In the genomic region with DNA sequence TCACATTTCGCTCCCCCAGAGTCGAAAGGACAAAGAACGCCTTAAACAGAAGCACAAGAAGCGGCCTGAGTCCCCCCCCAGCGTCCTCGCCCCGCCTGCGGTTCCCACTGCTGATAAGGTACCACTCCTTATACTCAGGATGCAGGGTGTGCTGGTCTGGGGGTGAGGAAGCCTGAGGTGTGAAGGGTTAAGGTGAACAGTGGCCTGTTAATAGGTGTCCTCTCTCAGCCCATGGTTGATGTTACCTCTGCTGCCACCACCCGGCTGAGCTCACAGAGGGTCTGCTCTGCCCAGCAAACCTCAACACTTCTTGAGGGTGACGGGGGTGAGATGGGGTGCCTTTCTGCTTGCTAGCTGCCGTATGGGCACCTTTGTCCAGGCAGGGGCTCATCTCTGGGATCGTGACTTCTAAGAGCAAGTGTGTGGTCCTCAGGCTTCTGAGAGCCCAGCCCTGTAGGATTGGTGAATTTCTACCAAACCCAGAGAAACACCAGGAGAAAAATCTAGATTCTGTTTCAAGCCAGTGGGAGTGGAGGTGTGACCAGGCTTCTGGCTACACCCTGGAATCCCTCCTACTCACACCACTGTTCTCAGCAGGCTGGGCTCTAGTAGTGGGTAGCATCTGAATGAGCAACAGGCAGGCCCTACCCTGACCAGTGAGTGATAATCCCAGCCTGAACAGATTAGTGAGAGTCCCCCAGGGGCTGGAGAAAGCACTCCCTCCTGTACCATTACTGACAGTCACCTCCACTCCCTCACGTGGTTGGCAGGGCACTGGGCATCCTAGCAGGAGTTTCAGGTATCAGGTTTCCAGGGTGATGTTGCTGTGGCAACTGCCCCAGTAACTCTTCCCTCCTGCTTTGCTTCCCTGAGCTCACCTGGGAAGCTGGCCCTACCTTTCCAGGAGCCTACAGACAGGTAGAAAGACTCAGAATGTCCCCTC, we compare ENCODE assay signal across 8 mouse cellular contexts. TPM values are rescaled to one million over a fixed set of nuclear protein-coding genes. Genes with fewer than 3 reads are reported as not detected.
DNase-seq lines count a peak whose midpoint lies in the region; ATAC-seq lines count a peak whose summit lies in the region.

No protein-coding gene starts in this region.

- peak overlapping the region; percentile 47 for H3K4me3 ChIP-seq in heart, embryonic 10.5 days
- H3K4me3 ChIP-seq in lung, embryonic 15.5 days = no peak overlapping the region
- H3K4me3 ChIP-seq in embryonic facial prominence, embryonic 12.5 days = no peak overlapping the region
- H3K4me3 ChIP-seq in hindbrain, embryonic 13.5 days = no peak overlapping the region

- WGBS in heart, embryonic 10.5 days = 26% methylated on average over 13 of the region's 13 CpGs
- 39% methylated on average over 13 of the region's 13 CpGs for WGBS in lung, embryonic 15.5 days
- 60% methylated on average over 13 of the region's 13 CpGs for WGBS in embryonic facial prominence, embryonic 12.5 days
- WGBS in hindbrain, embryonic 13.5 days = 75% methylated on average over 13 of the region's 13 CpGs

- 0 out of 2 replicates have a peak overlapping the region, but pooled peaks have one; percentile 20 for H3K9ac ChIP-seq in lung, embryonic 15.5 days
- no peak overlapping the region for H3K9ac ChIP-seq in embryonic facial prominence, embryonic 12.5 days
- H3K9ac ChIP-seq in hindbrain, embryonic 13.5 days = peak overlapping the region; percentile 8; the same call in 1 of the 2 replicates

- peak overlapping the region; percentile 5; the same call in 1 of the 2 replicates for H3K4me2 ChIP-seq in lung, embryonic 15.5 days
- H3K4me2 ChIP-seq in embryonic facial prominence, embryonic 12.5 days (replicated peaks) = no peak overlapping the region
- no peak overlapping the region for H3K4me2 ChIP-seq in hindbrain, embryonic 13.5 days

- peaks cover 42% of the 10 kb centered on the region for H3K4me1 ChIP-seq in heart, embryonic 10.5 days
- H3K4me1 ChIP-seq in lung, embryonic 15.5 days = peaks cover 32% of the 10 kb centered on the region
- peaks cover 27% of the 10 kb centered on the region for H3K4me1 ChIP-seq in embryonic facial prominence, embryonic 12.5 days
- H3K4me1 ChIP-seq in hindbrain, embryonic 13.5 days (replicated peaks) = peaks cover 26% of the 10 kb centered on the region

- H3K27me3 ChIP-seq in heart, embryonic 10.5 days (ENCODE audit: insufficient read depth, poor library complexity, severe bottlenecking) = no peaks in the 10 kb centered on the region
- no peaks in the 10 kb centered on the region for H3K27me3 ChIP-seq in lung, embryonic 15.5 days
- no peaks in the 10 kb centered on the region for H3K27me3 ChIP-seq in embryonic facial prominence, embryonic 12.5 days
- H3K27me3 ChIP-seq in hindbrain, embryonic 13.5 days = no peaks in the 10 kb centered on the region

- ATAC-seq in lung, embryonic 15.5 days (ENCODE audit: borderline replicate concordance, extremely low read depth, low FRiP score, low TSS enrichment) = no peak
- ATAC-seq in embryonic facial prominence, embryonic 12.5 days (ENCODE audit: insufficient number of reproducible peaks, insufficient read depth, low FRiP score, low TSS enrichment) = 0 out of 2 replicates have a peak, but pooled peaks have one; percentile 12
- no peak for ATAC-seq in hindbrain, embryonic 13.5 days (ENCODE audit: low FRiP score)

- H3K36me3 ChIP-seq in heart, embryonic 10.5 days = peaks cover 94% of the 10 kb centered on the region
- H3K36me3 ChIP-seq in lung, embryonic 15.5 days = peaks cover 73% of the 10 kb centered on the region
- peaks cover 94% of the 10 kb centered on the region for H3K36me3 ChIP-seq in embryonic facial prominence, embryonic 12.5 days
- H3K36me3 ChIP-seq in hindbrain, embryonic 13.5 days = peaks cover 97% of the 10 kb centered on the region

- DNase-seq in heart, embryonic 10.5 days (ENCODE audit: low spot score) = no peak
- DNase-seq in heart, postnatal 36 days = no peak
- DNase-seq in lung, postnatal 4 days = no peak
- no peak for DNase-seq in spleen, postnatal 14 days (ENCODE audit: low spot score in 2 of 2)
- no peak for DNase-seq in thymus, postnatal 4 days

- H3K9me3 ChIP-seq in heart, embryonic 10.5 days = no peaks in the 10 kb centered on the region
- no peaks in the 10 kb centered on the region for H3K9me3 ChIP-seq in lung, embryonic 15.5 days
- no peaks in the 10 kb centered on the region for H3K9me3 ChIP-seq in embryonic facial prominence, embryonic 12.5 days
- H3K9me3 ChIP-seq in hindbrain, embryonic 13.5 days = no peaks in the 10 kb centered on the region

- H3K27ac ChIP-seq in heart, embryonic 10.5 days = peak overlapping the region; percentile 91
- peak overlapping the region; percentile 77 for H3K27ac ChIP-seq in lung, embryonic 15.5 days
- H3K27ac ChIP-seq in embryonic facial prominence, embryonic 12.5 days = peak overlapping the region; percentile 30
- no peak overlapping the region for H3K27ac ChIP-seq in hindbrain, embryonic 13.5 days

- intact Hi-C loops in heart, postnatal 36 days (cut with DNase I) = no loop called here

RNA-seq across cellular contexts. Expression of a gene that starts 7.3 kb away (rescaled TPM):
- 1.7 and 2.2 TPM in 2 replicates for polyA plus RNA-seq in heart, embryonic 10.5 days (2016; fragmentation: Nextera tagmentation; extraction: Ambion mirVana)
- total RNA-seq in heart, postnatal 36 days (2021) = 10 to 100 TPM; 67.0 to 68.8 TPM
- 3.2 and 3.3 TPM in 2 replicates for polyA plus RNA-seq in lung, embryonic 15.5 days (2015; fragmentation: Nextera tagmentation; extraction: Ambion mirVana)
- 3.2 and 3.4 TPM in 2 replicates for polyA plus RNA-seq in embryonic facial prominence, embryonic 12.5 days (2016; fragmentation: Nextera tagmentation; extraction: Ambion mirVana)
- polyA plus RNA-seq in hindbrain, embryonic 13.5 days (2015; fragmentation: Nextera tagmentation; extraction: Ambion mirVana) = 3.4 and 4.1 TPM in 2 replicates

RNA-seq across cellular contexts. Expression of a gene that starts 15.1 kb away (rescaled TPM):
- polyA plus RNA-seq in heart, embryonic 10.5 days (2016; fragmentation: Nextera tagmentation; extraction: Ambion mirVana) = 49.8 and 52.8 TPM in 2 replicates
- total RNA-seq in heart, postnatal 36 days (2021) = 100 to 1,000 TPM; 146 TPM
- 44.1 and 45.5 TPM in 2 replicates for polyA plus RNA-seq in lung, embryonic 15.5 days (2015; fragmentation: Nextera tagmentation; extraction: Ambion mirVana)
- 11.6 and 13.7 TPM in 2 replicates for polyA plus RNA-seq in embryonic facial prominence, embryonic 12.5 days (2016; fragmentation: Nextera tagmentation; extraction: Ambion mirVana)
- polyA plus RNA-seq in hindbrain, embryonic 13.5 days (2015; fragmentation: Nextera tagmentation; extraction: Ambion mirVana) = 23.8 and 25.6 TPM in 2 replicates

RNA-seq across cellular contexts. Expression of a gene that starts 29.8 kb away (rescaled TPM):
- polyA plus RNA-seq in heart, embryonic 10.5 days (2016; fragmentation: Nextera tagmentation; extraction: Ambion mirVana) = 9.7 and 13.5 TPM in 2 replicates
- 1 to 10 TPM; 5.2 to 7.4 TPM for total RNA-seq in heart, postnatal 36 days (2021)
- polyA plus RNA-seq in lung, embryonic 15.5 days (2015; fragmentation: Nextera tagmentation; extraction: Ambion mirVana) = 12.1 and 13.2 TPM in 2 replicates
- polyA plus RNA-seq in embryonic facial prominence, embryonic 12.5 days (2016; fragmentation: Nextera tagmentation; extraction: Ambion mirVana) = 20.6 and 21.6 TPM in 2 replicates
- 26.2 and 26.3 TPM in 2 replicates for polyA plus RNA-seq in hindbrain, embryonic 13.5 days (2015; fragmentation: Nextera tagmentation; extraction: Ambion mirVana)

RNA-seq across cellular contexts. Expression of a gene that starts 32.7 kb away (rescaled TPM):
- 517 and 557 TPM in 2 replicates for polyA plus RNA-seq in heart, embryonic 10.5 days (2016; fragmentation: Nextera tagmentation; extraction: Ambion mirVana)
- total RNA-seq in heart, postnatal 36 days (2021) = 100 to 1,000 TPM; 141 to 151 TPM
- 465 and 505 TPM in 2 replicates for polyA plus RNA-seq in lung, embryonic 15.5 days (2015; fragmentation: Nextera tagmentation; extraction: Ambion mirVana)
- 447 and 479 TPM in 2 replicates for polyA plus RNA-seq in embryonic facial prominence, embryonic 12.5 days (2016; fragmentation: Nextera tagmentation; extraction: Ambion mirVana)
- polyA plus RNA-seq in hindbrain, embryonic 13.5 days (2015; fragmentation: Nextera tagmentation; extraction: Ambion mirVana) = 476 and 483 TPM in 2 replicates

RNA-seq across cellular contexts. Expression of a gene that starts 41.0 kb away (rescaled TPM):
- 1.9 and 8.5 TPM in 2 replicates for polyA plus RNA-seq in heart, embryonic 10.5 days (2016; fragmentation: Nextera tagmentation; extraction: Ambion mirVana)
- total RNA-seq in heart, postnatal 36 days (2021) = 1 to 10 TPM in 1 of 2 experiments, under 1 TPM in 1; 0.95 to 2.4 TPM
- 4.3 and 4.4 TPM in 2 replicates for polyA plus RNA-seq in lung, embryonic 15.5 days (2015; fragmentation: Nextera tagmentation; extraction: Ambion mirVana)
- 15.3 and 16.4 TPM in 2 replicates for polyA plus RNA-seq in embryonic facial prominence, embryonic 12.5 days (2016; fragmentation: Nextera tagmentation; extraction: Ambion mirVana)
- 2.3 and 3.0 TPM in 2 replicates for polyA plus RNA-seq in hindbrain, embryonic 13.5 days (2015; fragmentation: Nextera tagmentation; extraction: Ambion mirVana)
